Mouse (Mus musculus): Measurements from ENCODE around the gene Clns1a. TPM values are rescaled to one million over a fixed set of nuclear protein-coding genes. Genes with fewer than 3 reads are reported as not detected.
A peak's percentile ranks its signal among the peaks of the same experiment; 100 is the strongest.

The Clns1a gene
- polyA plus RNA-seq, 1 experiment from 2014 or later = 314 TPM

DNA sequence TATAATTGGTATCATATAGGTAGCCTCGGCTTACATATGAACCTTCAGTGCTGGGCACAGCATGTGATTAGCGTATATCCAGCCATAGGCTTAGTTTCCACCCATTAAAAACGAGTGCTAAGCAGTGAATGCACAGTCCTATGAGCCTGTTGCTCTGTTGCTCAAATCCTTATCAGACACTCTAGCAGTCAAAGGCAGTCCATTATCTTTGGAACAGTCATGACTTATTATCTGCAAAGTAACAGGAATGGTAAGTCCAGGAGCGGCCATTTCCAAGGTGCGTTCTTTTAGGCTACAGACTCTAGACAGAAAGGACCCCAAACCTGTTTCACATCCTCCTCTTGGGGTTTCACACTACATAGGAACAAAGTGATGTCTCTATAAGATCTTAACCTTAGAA, 37.2 kb downstream of the Clns1a start:
- Histone ChIP-seq H3K4me1 (peaks cover 16% of the 10 kb centered on the region), H3K36me3 (peaks cover 7% of the 10 kb centered on the region; the same call in 1 of the 2 replicates), H3K27me3 (ENCODE audit: low read depth, poor library complexity, severe bottlenecking) (peaks cover 14% of the 10 kb centered on the region; the same call in 1 of the 2 replicates), H3K27ac (no peak overlapping the region), H3K4me3 (no peak overlapping the region), H3K9me3 (replicated peaks) (no peaks in the 10 kb centered on the region)
- 87% methylated on average over 5 of the region's 5 CpGs for WGBS
- DNase-seq (ENCODE audit: low spot score) = no peak

DNA sequence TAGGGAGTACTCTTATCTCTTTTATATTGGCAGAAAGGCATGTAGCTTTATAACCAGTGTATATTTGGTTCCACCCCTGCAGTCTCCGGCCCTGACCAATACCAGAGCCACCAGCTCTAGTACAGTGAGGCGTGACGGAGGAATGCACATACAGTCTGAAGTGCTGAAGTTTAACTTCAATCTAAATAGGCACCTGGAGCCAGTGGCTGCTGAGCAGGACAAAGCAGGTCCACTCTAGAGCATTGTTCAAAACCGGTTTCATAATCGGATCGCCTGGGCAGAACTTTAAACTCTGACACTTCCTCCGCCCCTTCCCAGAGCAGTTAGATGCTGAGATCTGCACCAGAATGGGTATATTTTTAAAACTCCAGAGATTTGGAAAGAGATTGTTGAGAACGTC, 38.6 kb downstream of the Clns1a start:
- H3K36me3 ChIP-seq = peaks cover 4% of the 10 kb centered on the region; the same call in 1 of the 2 replicates
- H3K4me1 ChIP-seq = peaks cover 16% of the 10 kb centered on the region
- no peak overlapping the region for H3K4me3 ChIP-seq
- no peak for DNase-seq (ENCODE audit: low spot score)
- H3K27me3 ChIP-seq (ENCODE audit: low read depth, poor library complexity, severe bottlenecking) = peaks cover 14% of the 10 kb centered on the region; the same call in 1 of the 2 replicates
- no peak overlapping the region for H3K27ac ChIP-seq
- no peaks in the 10 kb centered on the region for H3K9me3 ChIP-seq (replicated peaks)
- WGBS = 89% methylated on average over 8 of the region's 8 CpGs

DNA sequence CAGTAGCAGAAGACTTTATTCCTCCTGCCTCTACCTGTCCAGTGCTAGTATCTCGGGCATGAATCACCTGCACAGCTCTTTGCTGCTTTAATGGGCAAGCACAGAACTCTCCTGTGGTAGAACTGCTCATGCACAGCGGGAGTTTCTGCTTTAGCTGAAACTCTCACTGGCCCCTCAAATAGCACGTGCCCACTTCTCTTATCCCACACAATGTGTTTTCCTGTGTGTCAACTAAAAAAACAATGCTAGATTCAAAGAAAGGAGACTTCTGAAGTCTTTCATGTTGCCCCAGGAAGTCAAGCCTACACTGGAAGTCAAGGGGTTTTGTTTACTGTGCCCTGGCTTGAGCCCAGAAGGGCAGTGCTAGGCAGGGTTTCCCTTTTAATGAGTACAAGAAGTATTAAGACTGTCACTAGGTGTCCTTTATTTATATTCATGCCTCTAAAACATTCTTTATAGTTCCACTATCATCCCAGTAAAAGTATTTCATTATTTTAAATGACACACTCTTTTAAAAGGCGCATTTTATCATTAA, 39.5 kb downstream of the Clns1a start:
- WGBS = 60% methylated on average over 4 of the region's 4 CpGs
- Histone ChIP-seq H3K9me3 (replicated peaks) (no peaks in the 10 kb centered on the region), H3K27me3 (ENCODE audit: low read depth, poor library complexity, severe bottlenecking) (peaks cover 14% of the 10 kb centered on the region; the same call in 1 of the 2 replicates), H3K4me1 (peaks cover 16% of the 10 kb centered on the region), H3K27ac (no peak overlapping the region), H3K4me3 (no peak overlapping the region), H3K36me3 (no peaks in the 10 kb centered on the region)
- no peak for DNase-seq (ENCODE audit: low spot score)

DNA sequence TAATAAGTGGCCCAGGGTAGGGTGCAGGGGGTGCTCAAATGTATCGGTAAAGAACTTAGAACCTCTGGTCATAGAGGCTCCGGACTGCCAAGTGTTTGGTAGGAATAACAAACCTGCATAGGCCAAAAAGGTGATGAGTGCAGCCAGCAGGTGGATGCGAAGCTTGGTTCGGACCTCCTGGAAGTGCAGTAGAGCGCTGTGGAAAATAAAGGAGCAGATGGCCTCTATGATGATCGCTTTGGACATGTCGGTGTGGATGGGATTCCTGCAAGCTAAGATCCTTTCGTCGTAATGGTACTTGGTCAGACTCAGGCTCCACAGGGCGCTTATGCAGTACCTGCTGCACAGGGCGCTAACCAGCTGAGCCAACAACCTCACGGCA, 40.8 kb downstream of the Clns1a start:
- 9% methylated on average over 12 of the region's 12 CpGs for WGBS
- Histone ChIP-seq H3K9me3 (replicated peaks) (no peaks in the 10 kb centered on the region), H3K27me3 (ENCODE audit: low read depth, poor library complexity, severe bottlenecking) (peaks cover 14% of the 10 kb centered on the region; the same call in 1 of the 2 replicates), H3K4me3 (peak overlapping the region; percentile 57), H3K27ac (peak overlapping the region; percentile 82; the same call in 1 of the 2 replicates), H3K36me3 (no peaks in the 10 kb centered on the region), H3K4me1 (peaks cover 19% of the 10 kb centered on the region)
- DNase-seq (ENCODE audit: low spot score) = no peak

DNA sequence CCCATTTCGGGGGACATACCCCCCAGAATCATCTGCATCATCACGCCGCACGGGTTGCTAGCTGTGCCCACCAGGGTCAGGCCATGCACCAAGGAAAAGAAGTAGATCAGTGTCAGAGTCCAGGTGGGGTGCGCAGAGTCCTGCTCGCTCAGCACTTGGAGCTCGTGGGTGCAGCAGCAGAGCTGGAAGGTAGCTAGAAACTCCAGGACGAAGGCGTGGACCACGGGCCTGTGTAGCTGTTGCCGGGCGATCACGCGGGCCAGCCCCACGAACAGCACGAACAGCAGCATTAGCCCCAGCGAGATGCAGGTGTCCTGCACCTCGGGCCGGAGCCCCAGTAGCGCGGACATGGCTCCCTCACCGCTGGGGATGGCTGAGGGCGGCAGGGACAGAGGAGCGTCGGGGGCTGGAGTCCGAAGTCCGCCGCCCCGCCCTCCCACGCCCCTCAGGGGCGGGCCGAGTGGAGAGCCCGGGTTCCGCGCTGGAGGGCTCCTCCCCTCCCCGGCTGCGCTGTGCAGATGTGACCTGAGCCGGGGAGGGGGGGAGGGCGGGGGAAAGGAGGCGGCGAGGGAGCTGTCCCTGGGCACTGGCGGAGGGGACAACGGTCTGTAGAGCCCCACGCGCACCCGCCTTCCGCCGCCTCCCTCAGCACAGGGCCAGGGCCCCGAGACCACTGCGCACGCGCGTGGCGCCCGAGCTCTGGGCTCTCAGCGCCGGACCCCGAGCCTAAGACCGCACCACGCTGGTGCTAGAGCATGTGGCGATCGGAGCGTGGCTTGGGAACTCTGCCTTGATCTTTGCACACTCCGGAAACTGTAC, 41.4 kb downstream of the Clns1a start, which contains the start of gene Aqp11:
Gene Aqp11 (minus strand): TSS at position 652 of the 819 bp plus-strand sequence.
- DNase-seq (ENCODE audit: low spot score) = peak; percentile 90
- Histone ChIP-seq H3K4me1 (peaks cover 19% of the 10 kb centered on the region), H3K27ac (peak within 1 kb of the TSS; percentile 82), H3K36me3 (no peaks in the 10 kb centered on the region), H3K27me3 (ENCODE audit: low read depth, poor library complexity, severe bottlenecking) (peaks cover 14% of the 10 kb centered on the region; the same call in 1 of the 2 replicates), H3K9me3 (replicated peaks) (no peaks in the 10 kb centered on the region), H3K4me3 (peak within 1 kb of the TSS; percentile 57)
- WGBS = under 1% methylated on average over 60 of the region's 64 CpGs

DNA sequence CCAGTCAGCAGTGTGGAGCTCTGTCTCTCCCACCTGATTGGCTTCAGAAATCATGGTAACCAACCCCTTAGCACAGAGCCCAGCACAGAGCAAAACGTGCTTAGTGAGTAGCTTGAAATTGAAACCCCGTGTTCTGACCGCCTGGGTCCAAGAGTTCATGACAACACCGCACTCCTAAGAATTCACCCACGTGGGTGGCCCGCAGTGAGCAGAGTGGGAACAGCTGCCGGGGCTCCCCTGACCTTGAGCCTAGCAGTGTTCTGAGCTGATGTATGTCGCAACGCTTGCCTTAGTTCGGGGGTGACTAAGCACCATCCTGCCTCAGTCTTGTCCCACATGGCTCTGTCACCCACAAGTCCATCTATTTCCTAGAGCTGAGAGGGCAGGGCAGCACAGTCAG, 44.5 kb downstream of the Clns1a start:
- Histone ChIP-seq H3K4me3 (no peak overlapping the region), H3K4me1 (peaks cover 19% of the 10 kb centered on the region), H3K36me3 (no peaks in the 10 kb centered on the region), H3K27me3 (ENCODE audit: low read depth, poor library complexity, severe bottlenecking) (peaks cover 14% of the 10 kb centered on the region; the same call in 1 of the 2 replicates), H3K9me3 (replicated peaks) (no peaks in the 10 kb centered on the region), H3K27ac (no peak overlapping the region)
- DNase-seq (ENCODE audit: low spot score) = peak; percentile 40
- WGBS = 75% methylated on average over 10 of the region's 10 CpGs

DNA sequence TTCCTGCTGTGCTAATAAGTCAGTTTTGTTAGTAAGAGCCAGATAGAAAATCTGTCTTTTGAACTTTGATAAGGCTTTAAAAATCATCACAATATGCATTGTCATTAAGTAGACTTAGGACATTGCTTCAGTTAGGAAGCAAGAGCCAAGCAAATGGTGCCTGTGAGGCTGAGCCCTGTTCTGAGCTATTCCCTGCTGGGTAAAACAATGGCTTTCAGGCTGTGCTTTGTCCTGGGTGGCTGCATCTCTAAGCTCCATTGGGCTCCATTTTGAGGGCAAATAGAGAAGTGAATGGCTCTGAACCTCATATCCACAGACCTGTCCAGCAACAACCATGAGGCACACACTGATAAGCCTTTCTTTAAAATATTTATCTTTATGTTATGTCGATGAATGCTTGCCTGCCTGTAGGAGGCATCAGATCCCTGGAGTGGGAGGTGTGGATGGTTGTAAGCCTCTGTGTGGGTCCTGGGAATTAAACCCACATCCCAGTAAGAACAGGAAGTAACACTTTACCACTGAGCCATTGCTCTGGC, 45.4 kb downstream of the Clns1a start:
- no peak for DNase-seq (ENCODE audit: low spot score)
- H3K4me3 ChIP-seq = no peak overlapping the region
- H3K36me3 ChIP-seq = no peaks in the 10 kb centered on the region
- 47% methylated on average over 1 of the region's 1 CpGs for WGBS
- H3K27ac ChIP-seq = no peak overlapping the region
- H3K9me3 ChIP-seq (replicated peaks) = no peaks in the 10 kb centered on the region
- peaks cover 18% of the 10 kb centered on the region for H3K4me1 ChIP-seq
- H3K27me3 ChIP-seq (ENCODE audit: low read depth, poor library complexity, severe bottlenecking) = peaks cover 9% of the 10 kb centered on the region; the same call in 1 of the 2 replicates

DNA sequence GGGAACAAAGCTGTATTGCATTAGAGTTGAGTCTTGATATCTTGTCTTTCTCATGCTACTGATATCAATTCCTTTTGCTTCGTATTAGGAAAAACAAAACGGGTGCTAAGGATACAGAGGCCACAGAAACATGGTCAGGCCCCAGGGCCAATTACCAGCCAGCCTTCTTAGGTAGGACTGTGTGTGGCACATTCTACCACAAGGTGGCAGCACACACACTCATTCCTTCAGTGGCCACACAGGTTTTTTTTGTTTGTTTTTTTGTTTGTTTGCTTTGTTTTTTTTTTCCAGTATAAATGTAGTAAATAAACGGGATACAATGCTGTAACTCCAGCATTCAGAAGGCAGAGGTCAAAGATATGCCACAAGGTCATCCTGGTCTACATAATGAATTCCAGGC, 48.9 kb downstream of the Clns1a start:
- no peak overlapping the region for H3K4me3 ChIP-seq
- H3K9me3 ChIP-seq (replicated peaks) = no peaks in the 10 kb centered on the region
- H3K27ac ChIP-seq = peak overlapping the region; percentile 42; the same call in 1 of the 2 replicates
- 22% methylated on average over 3 of the region's 3 CpGs for WGBS
- H3K36me3 ChIP-seq = no peaks in the 10 kb centered on the region
- H3K27me3 ChIP-seq (ENCODE audit: low read depth, poor library complexity, severe bottlenecking) = no peaks in the 10 kb centered on the region
- DNase-seq (ENCODE audit: low spot score) = peak; percentile 69
- peaks cover 12% of the 10 kb centered on the region; the same call in 1 of the 2 replicates for H3K4me1 ChIP-seq

DNA sequence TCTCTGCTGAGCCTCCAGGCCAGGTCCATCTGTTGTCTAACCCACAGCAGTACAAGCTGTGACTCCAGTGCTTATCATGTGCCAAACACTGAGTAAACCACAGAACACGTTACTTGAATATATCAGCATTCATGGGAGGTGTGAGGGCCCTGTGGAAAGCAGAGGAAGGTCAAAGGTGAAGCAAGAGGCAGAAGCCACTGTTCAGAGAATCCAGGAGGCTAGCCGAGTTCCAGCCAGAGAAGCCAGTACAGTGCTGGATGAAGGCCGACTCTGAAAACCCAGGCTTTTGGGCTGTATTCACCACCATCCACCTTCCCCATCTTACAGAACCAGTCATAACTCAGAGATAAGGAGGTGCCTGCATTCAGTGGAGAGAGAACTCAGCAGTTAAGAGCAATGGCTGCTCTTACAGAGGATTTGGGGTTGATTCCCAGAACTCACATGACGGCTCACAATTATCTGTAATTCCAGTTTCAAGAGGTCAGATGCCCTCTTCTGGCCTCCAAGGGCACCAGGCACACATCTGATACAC, 50.8 kb downstream of the Clns1a start:
- Histone ChIP-seq H3K36me3 (no peaks in the 10 kb centered on the region), H3K27ac (no peak overlapping the region), H3K27me3 (ENCODE audit: low read depth, poor library complexity, severe bottlenecking) (no peaks in the 10 kb centered on the region), H3K9me3 (replicated peaks) (no peaks in the 10 kb centered on the region), H3K4me3 (no peak overlapping the region), H3K4me1 (0 out of 2 replicates have a peak, but pooled peaks cover 6% of the 10 kb centered on the region)
- WGBS = 79% methylated on average over 4 of the region's 4 CpGs
- no peak for DNase-seq (ENCODE audit: low spot score)

DNA sequence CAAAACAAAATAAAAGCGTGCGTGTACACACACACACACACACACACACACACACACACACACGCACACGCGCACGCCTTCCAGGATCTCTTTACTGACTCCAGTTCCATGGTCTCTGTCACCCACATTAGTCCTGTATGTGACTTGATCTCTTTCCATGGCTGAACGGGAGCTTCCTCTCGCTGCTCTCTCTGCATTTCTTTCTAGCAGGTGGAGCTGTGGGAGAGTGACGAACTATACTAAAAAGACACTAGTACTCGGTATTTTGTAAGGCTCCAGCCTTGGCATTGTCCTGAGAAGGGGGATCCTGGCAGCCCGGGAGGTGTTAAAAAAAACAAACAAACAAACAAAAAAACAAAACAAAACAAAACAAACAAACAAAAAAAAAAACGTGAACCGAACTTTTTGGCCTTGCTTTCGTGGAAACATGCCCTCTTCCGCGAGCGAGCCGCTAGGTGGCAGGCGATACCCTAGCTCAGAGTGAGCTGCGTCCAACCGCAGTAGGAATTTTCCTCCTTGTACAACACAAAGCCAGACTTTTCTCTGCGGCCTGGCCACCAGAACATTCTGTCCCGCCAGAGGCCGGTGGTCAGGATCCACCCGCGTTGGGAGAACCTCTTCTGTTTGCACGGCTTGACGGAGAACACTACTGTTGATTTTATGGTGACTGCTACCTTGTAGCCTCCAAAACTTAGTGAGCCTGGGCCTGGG, 51.5 kb downstream of the Clns1a start:
- no peaks in the 10 kb centered on the region for H3K36me3 ChIP-seq
- peak overlapping the region; percentile 77 for H3K27ac ChIP-seq
- H3K9me3 ChIP-seq (replicated peaks) = no peaks in the 10 kb centered on the region
- H3K27me3 ChIP-seq (ENCODE audit: low read depth, poor library complexity, severe bottlenecking) = no peaks in the 10 kb centered on the region
- 0 out of 2 replicates have a peak overlapping the region, but pooled peaks have one; percentile 10 for H3K4me3 ChIP-seq
- 27% methylated on average over 28 of the region's 28 CpGs for WGBS
- DNase-seq (ENCODE audit: low spot score) = peak; percentile 85
- H3K4me1 ChIP-seq = 0 out of 2 replicates have a peak, but pooled peaks cover 6% of the 10 kb centered on the region

DNA sequence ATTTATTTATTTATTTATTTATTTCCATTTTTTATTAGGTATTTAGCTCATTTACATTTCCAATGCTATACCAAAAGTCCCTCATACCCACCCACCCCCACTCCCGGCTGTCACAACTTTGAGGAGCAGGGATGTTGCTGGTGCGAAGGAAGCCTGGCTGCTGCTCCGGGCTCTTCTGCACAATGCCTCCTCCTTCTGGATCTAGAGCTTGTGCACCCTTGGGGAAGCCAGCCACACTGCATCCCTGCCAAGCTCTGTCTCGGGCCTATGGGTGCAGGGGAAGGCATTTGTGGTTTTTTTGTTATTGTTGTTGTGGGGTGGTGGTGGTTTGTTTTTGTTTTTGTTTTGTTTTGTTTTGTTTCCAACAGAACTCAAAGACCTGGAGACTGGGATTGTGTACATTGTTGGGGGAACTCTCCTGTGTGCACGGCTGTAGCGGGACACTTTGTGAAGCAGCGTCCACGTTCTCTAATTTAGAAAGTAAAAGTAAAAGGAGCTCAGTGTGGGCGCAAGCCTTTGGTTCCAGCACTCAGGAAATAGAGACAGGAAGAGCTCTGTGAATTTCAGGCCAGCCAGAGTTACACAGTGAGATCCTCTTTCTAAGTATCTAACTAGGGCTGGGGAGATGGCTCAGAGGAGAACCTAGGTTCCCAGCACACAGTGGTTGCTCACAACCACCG, 52.2 kb downstream of the Clns1a start:
- Histone ChIP-seq H3K27me3 (ENCODE audit: low read depth, poor library complexity, severe bottlenecking) (no peaks in the 10 kb centered on the region), H3K36me3 (no peaks in the 10 kb centered on the region), H3K9me3 (replicated peaks) (no peaks in the 10 kb centered on the region), H3K27ac (peak overlapping the region; percentile 77), H3K4me1 (0 out of 2 replicates have a peak, but pooled peaks cover 6% of the 10 kb centered on the region), H3K4me3 (no peak overlapping the region)
- WGBS = 73% methylated on average over 10 of the region's 10 CpGs
- no peak for DNase-seq (ENCODE audit: low spot score)
